Mouse (Mus musculus) urinary bladder, postnatal 36 days (tissue): Measurements from ENCODE around the gene Vmn2r97.
"Not testable (repeated sequence)": the region's sequence is repeated elsewhere in the genome, so short reads cannot be mapped to it uniquely, and the experiment has no call there.

ENCODE experiments used
- DNase-seq, 2 experiments: peaks; one replicate each; pipeline ENCODE4 v3.0.0; 2022; ENCODE audit warnings: low spot score in 2 of 2, mixed read lengths in 1 of 2

The Vmn2r97 gene

GRCm38 (mm10) chr17:18914000-18914399 is at the start of gene Vmn2r97:
Vmn2r97 (plus strand) TSS chr17:18914300.
- DNase-seq, result not testable (repeated sequence)

GRCm38 (mm10) chr17:18882436-18882835 is 31.7 kb upstream of the Vmn2r97 start:
- DNase-seq, result not testable (repeated sequence)

- DNase-seq, result no peak
Measured at GRCm38 (mm10) chr17:18889745-18890329, 24.3 kb upstream of the Vmn2r97 start.

GRCm38 (mm10) chr17:18957800-18958199 is 43.7 kb downstream of the Vmn2r97 start:
- DNase-seq, result not testable (repeated sequence)

GRCm38 (mm10) chr17:18968371-18969275 is 54.5 kb downstream of the Vmn2r97 start:
- no peak for DNase-seq
